23 mouse cellular contexts compared by ENCODE assay signal in genomic region chr5:123561128-123561527, GRCm38 (mm10). TPM values are rescaled to one million over a fixed set of nuclear protein-coding genes. Genes with fewer than 3 reads are reported as not detected.
"Had no signal": no experiment of that assay in that cellular context is flagged by ENCODE, and none has a peak within 500 bp of the region (broad histone marks: within the 10 kb centered on the region; RNA-seq: fewer than 3 reads in every experiment).

No protein-coding gene starts in this region.

- H3K9ac ChIP-seq: limb, embryonic 13.5 days; liver, embryonic 12.5 days; liver, embryonic 15.5 days; lung, embryonic 15.5 days; midbrain, embryonic 15.5 days; neural tube, embryonic 12.5 days; neural tube, embryonic 15.5 days; stomach, embryonic 15.5 days had no signal

- H3K4me1 ChIP-seq: limb, embryonic 10.5 days; limb, embryonic 13.5 days; lung, embryonic 15.5 days; megakaryocyte, embryonic 14.5 days; midbrain, embryonic 10.5 days; midbrain, embryonic 15.5 days; neural tube, embryonic 12.5 days; neural tube, embryonic 15.5 days; stomach, embryonic 15.5 days had no signal

- H3K27me3 ChIP-seq: limb, embryonic 13.5 days; liver, embryonic 12.5 days; liver, embryonic 15.5 days; lung, embryonic 15.5 days; megakaryocyte, embryonic 14.5 days; midbrain, embryonic 15.5 days; neural tube, embryonic 12.5 days; neural tube, embryonic 15.5 days; stomach, embryonic 15.5 days had no signal

- DNase-seq: kidney, adult 18-20 months; kidney, adult 9 months; kidney, postnatal 14 days; kidney, postnatal 4 days; layer of hippocampus, postnatal 36 days; liver; lung, adult 18-20 months; lung, postnatal 10 days; lung, postnatal 36 days; thymus, postnatal 25 days had no signal

- ATAC-seq: intestine, embryonic 16.5 days; liver, embryonic 12.5 days; midbrain, embryonic 15.5 days had no signal

- H3K4me3 ChIP-seq: limb, embryonic 10.5 days; limb, embryonic 13.5 days; liver, embryonic 12.5 days; liver, embryonic 15.5 days; lung, embryonic 15.5 days; megakaryocyte, embryonic 14.5 days; midbrain, embryonic 10.5 days; midbrain, embryonic 15.5 days; neural tube, embryonic 12.5 days; neural tube, embryonic 15.5 days; stomach, embryonic 15.5 days had no signal

- H3K9me3 ChIP-seq: limb, embryonic 10.5 days; limb, embryonic 13.5 days; liver, embryonic 12.5 days; liver, embryonic 15.5 days; lung, embryonic 15.5 days; megakaryocyte, embryonic 14.5 days; midbrain, embryonic 10.5 days; midbrain, embryonic 15.5 days; neural tube, embryonic 12.5 days; neural tube, embryonic 15.5 days; stomach, embryonic 15.5 days had no signal

- H3K4me2 ChIP-seq: limb, embryonic 13.5 days; liver, embryonic 12.5 days; liver, embryonic 15.5 days; lung, embryonic 15.5 days; midbrain, embryonic 15.5 days; neural tube, embryonic 12.5 days; neural tube, embryonic 15.5 days; stomach, embryonic 15.5 days had no signal

- H3K27ac ChIP-seq: limb, embryonic 10.5 days; limb, embryonic 13.5 days; liver, embryonic 12.5 days; liver, embryonic 15.5 days; lung, embryonic 15.5 days; midbrain, embryonic 10.5 days; midbrain, embryonic 15.5 days; neural tube, embryonic 12.5 days; neural tube, embryonic 15.5 days; stomach, embryonic 15.5 days had no signal

RNA-seq across cellular contexts. Expression of gene Gm49027, which starts 35.8 kb away (rescaled TPM):
- polyA plus RNA-seq: limb, embryonic 10.5 days; limb, embryonic 13.5 days; midbrain, embryonic 10.5 days had no signal

RNA-seq across cellular contexts. Expression of gene B3gnt4, which starts 50.9 kb away (rescaled TPM):
- polyA plus RNA-seq: liver, embryonic 12.5 days; liver, embryonic 15.5 days; small intestine, adult 2 months had no signal
